Mouse (Mus musculus): Measurements from ENCODE around the gene Lrp5. TPM values are rescaled to one million over a fixed set of nuclear protein-coding genes. Genes with fewer than 3 reads are reported as not detected.
"Not testable (repeated sequence)": the region's sequence is repeated elsewhere in the genome, so short reads cannot be mapped to it uniquely, and the experiment has no call there.

Gene Lrp5
- polyA plus RNA-seq, 1 experiment, result 87.8 TPM

GRCm38 (mm10) chr19:3612534-3613273 is 73.7 kb downstream of the Lrp5 start:
- Histone ChIP-seq H3K4me3 (replicated peaks; ENCODE audit: extremely low read depth, low read depth, low read length) (no peak overlapping the region), H3K4me1 (ENCODE audit: control insufficient read depth, insufficient read depth, low read length) (no peaks in the 10 kb centered on the region)
- no peak for TF ChIP-seq POLR2A (IDR thresholded peaks at IDR 0.05; ENCODE audit: borderline replicate concordance, extremely low read depth, low read depth, low read length)
- no peak for TF ChIP-seq CTCF (IDR thresholded peaks at IDR 0.05; ENCODE audit: insufficient read depth, low read length)
- 82% methylated on average over 4 of the region's 4 CpGs for WGBS
- no peak for DNase-seq

- no peaks in the 10 kb centered on the region for H3K4me1 ChIP-seq (ENCODE audit: control insufficient read depth, insufficient read depth, low read length)
- no peak for DNase-seq
- TF ChIP-seq POLR2A (IDR thresholded peaks at IDR 0.05; ENCODE audit: borderline replicate concordance, extremely low read depth, low read depth, low read length) (no peak), CTCF (IDR thresholded peaks at IDR 0.05; ENCODE audit: insufficient read depth, low read length) (no peak)
- no peak overlapping the region for H3K4me3 ChIP-seq (replicated peaks; ENCODE audit: extremely low read depth, low read depth, low read length)
- 54% methylated on average over 8 of the region's 8 CpGs for WGBS
Observed at GRCm38 (mm10) chr19:3611730-3612129, 74.6 kb downstream of the Lrp5 start.

- no peak for TF ChIP-seq POLR2A (IDR thresholded peaks at IDR 0.05; ENCODE audit: borderline replicate concordance, extremely low read depth, low read depth, low read length)
- no peak for TF ChIP-seq CTCF (IDR thresholded peaks at IDR 0.05; ENCODE audit: insufficient read depth, low read length)
- DNase-seq, result no peak
- Histone ChIP-seq H3K4me3 (replicated peaks; ENCODE audit: extremely low read depth, low read depth, low read length) (no peak overlapping the region), H3K4me1 (ENCODE audit: control insufficient read depth, insufficient read depth, low read length) (no peaks in the 10 kb centered on the region)
- WGBS, result 100% methylated on average over 2 of the region's 2 CpGs
Observed at GRCm38 (mm10) chr19:3610886-3611285, 75.5 kb downstream of the Lrp5 start.

DNA sequence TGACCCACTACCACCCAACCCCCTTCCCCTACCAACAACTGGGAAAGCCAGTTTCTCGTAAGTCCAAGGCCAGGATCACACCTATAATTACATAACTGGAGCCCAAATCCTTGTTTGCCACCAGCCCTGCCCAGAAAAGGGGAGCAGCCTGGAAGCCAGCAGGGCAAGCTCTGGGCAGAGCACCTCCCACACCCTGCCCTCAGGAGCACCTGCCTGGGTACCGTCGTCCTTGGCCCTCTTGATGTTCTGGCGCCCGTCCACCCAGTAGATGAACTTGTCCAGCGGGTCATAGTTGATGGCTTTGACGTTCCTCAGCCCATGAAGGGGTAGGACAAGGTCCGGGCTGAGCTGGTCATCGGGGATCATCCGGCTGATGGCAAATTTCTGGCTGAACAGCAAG is 76.5 kb downstream of the Lrp5 start:
- no peak for TF ChIP-seq POLR2A (IDR thresholded peaks at IDR 0.05; ENCODE audit: borderline replicate concordance, extremely low read depth, low read depth, low read length)
- WGBS, result 83% methylated on average over 10 of the region's 10 CpGs
- Histone ChIP-seq H3K4me1 (ENCODE audit: control insufficient read depth, insufficient read depth, low read length) (no peaks in the 10 kb centered on the region), H3K4me3 (replicated peaks; ENCODE audit: extremely low read depth, low read depth, low read length) (no peak overlapping the region)
- no peak for DNase-seq

DNA sequence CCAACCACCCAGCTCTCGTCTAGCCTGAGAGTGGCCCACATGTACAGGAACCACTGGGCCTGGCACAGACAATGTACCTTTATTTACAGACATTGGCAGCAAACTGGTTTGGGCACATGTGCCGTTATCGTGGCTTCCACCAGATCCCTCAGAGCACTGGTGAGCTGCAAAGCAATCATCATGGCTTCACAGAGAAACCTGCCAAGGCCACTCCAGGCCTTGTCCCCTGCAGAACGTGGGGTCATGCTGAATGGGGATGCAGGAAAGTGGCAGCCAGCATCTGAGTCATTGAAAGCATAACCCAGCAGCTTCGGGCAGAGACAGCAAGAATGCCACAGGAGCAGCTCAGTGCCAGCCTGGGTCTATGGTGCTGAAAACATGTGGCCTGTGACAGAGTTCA is 92.0 kb downstream of the Lrp5 start:
- WGBS, result 82% methylated on average over 5 of the region's 5 CpGs
- no peak overlapping the region for H3K4me3 ChIP-seq (replicated peaks; ENCODE audit: extremely low read depth, low read depth, low read length)
- DNase-seq, result no peak
- no peaks in the 10 kb centered on the region for H3K4me1 ChIP-seq (ENCODE audit: control insufficient read depth, insufficient read depth, low read length)
- TF ChIP-seq CTCF (IDR thresholded peaks at IDR 0.05; ENCODE audit: insufficient read depth, low read length) (no peak), POLR2A (IDR thresholded peaks at IDR 0.05; ENCODE audit: borderline replicate concordance, extremely low read depth, low read depth, low read length) (no peak)

DNA sequence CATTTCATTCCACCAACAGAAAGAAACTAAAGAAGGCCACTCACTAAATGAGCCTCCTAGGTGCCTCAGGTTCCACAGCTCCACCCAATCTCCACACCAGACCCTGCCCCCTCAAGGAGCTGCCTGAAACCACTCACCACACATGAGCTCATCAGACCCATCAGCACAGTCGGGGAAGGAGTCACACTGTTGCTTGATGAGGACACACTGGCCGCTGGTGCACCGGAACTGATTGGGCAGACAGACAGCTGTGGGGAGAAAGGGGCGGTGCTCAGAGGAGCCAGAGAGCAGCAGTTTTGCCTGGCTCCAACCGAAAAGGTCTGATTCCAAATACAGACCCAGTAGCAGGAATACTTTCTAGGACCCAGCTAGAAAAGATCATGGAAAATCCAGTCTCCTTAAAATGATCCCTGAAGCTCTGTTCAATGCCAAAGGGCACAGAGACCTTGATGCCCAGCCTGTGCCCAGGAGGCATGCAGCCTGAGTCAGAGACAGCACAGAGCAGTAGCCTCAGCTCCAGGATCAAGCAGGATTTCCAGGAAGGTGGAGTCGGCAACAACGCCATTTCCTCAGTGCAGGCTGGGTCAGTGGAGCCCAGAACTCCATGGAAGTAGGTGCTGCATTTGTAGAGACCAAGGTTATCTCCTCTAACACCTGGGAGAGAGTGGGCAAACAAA is 92.8 kb downstream of the Lrp5 start:
- TF ChIP-seq POLR2A (IDR thresholded peaks at IDR 0.05; ENCODE audit: borderline replicate concordance, extremely low read depth, low read depth, low read length), result no peak
- TF ChIP-seq CTCF (IDR thresholded peaks at IDR 0.05; ENCODE audit: insufficient read depth, low read length), result no peak
- WGBS, result 79% methylated on average over 7 of the region's 7 CpGs
- no peak for DNase-seq
- Histone ChIP-seq H3K4me3 (replicated peaks; ENCODE audit: extremely low read depth, low read depth, low read length) (no peak overlapping the region), H3K4me1 (ENCODE audit: control insufficient read depth, insufficient read depth, low read length) (no peaks in the 10 kb centered on the region)

- Histone ChIP-seq H3K4me1 (ENCODE audit: control insufficient read depth, insufficient read depth, low read length) (no peaks in the 10 kb centered on the region), H3K4me3 (replicated peaks; ENCODE audit: extremely low read depth, low read depth, low read length) (no peak overlapping the region)
- TF ChIP-seq POLR2A (IDR thresholded peaks at IDR 0.05; ENCODE audit: borderline replicate concordance, extremely low read depth, low read depth, low read length) (no peak), CTCF (IDR thresholded peaks at IDR 0.05; ENCODE audit: insufficient read depth, low read length) (no peak)
- no peak for DNase-seq
- 98% methylated on average over 4 of the region's 4 CpGs for WGBS
Observed at GRCm38 (mm10) chr19:3589968-3590367, 96.4 kb downstream of the Lrp5 start.

DNA sequence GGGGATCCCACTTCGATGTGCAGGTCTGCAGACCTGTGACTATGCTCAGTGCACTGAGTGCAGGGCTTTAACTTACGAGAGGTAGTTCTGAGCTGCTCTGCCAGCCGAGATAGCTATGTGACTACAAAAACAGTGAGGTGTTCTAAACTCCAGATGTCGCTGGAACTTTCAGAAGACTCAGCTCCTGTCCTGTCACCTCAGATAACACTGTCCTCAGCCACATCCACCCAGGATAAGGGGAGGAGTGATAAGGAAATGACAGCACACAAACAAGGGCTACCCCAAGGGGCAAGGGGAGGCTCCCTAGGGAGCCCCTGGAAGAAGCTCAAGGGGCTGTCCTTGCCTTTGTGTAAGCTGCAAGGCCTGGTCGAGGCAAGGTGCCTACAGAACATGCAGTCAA is 96.8 kb downstream of the Lrp5 start:
- no peak for TF ChIP-seq POLR2A (IDR thresholded peaks at IDR 0.05; ENCODE audit: borderline replicate concordance, extremely low read depth, low read depth, low read length)
- TF ChIP-seq CTCF (IDR thresholded peaks at IDR 0.05; ENCODE audit: insufficient read depth, low read length), result no peak
- Histone ChIP-seq H3K4me1 (ENCODE audit: control insufficient read depth, insufficient read depth, low read length) (no peaks in the 10 kb centered on the region), H3K4me3 (replicated peaks; ENCODE audit: extremely low read depth, low read depth, low read length) (no peak overlapping the region)
- no peak for DNase-seq
- WGBS, result 74% methylated on average over 5 of the region's 5 CpGs

- H3K4me3 ChIP-seq (replicated peaks; ENCODE audit: extremely low read depth, low read depth, low read length); H3K4me1 ChIP-seq (ENCODE audit: control insufficient read depth, insufficient read depth, low read length): not testable (repeated sequence)
- TF ChIP-seq CTCF (IDR thresholded peaks at IDR 0.05; ENCODE audit: insufficient read depth, low read length), result peak; percentile 65
- 84% methylated on average over 5 of the region's 5 CpGs for WGBS
- DNase-seq, result peak; percentile 41
Observed at GRCm38 (mm10) chr19:3587729-3588128, 98.6 kb downstream of the Lrp5 start.

DNA sequence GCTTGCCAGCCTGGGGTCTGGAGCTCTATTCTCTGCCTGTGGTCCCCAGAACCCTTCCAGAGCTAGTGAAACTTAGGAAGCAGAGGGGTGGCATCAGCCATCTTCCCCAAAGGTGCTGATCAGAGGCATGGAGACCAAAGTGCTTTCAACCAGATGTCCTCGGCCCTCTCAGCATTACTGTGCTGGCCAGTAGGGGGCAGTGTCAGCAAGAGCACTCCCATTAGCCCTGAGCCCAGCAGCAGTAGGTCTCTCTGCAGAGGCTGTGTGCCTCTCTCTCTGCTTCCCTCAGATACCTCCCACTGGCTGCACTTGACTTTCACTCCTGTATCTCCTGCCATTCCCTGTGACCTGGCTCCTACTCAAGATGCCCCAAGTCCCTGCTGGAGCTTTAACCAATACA is 99.8 kb downstream of the Lrp5 start:
- Histone ChIP-seq H3K4me1 (ENCODE audit: control insufficient read depth, insufficient read depth, low read length) (no peaks in the 10 kb centered on the region), H3K4me3 (replicated peaks; ENCODE audit: extremely low read depth, low read depth, low read length) (no peak overlapping the region)
- WGBS, result 24% methylated on average over 1 of the region's 1 CpGs
- peak; percentile 58 for DNase-seq
- TF ChIP-seq CTCF (IDR thresholded peaks at IDR 0.05; ENCODE audit: insufficient read depth, low read length) (peak; percentile 87), POLR2A (IDR thresholded peaks at IDR 0.05; ENCODE audit: borderline replicate concordance, extremely low read depth, low read depth, low read length) (no peak)

All from lung, adult 2 months (tissue).